In genomic region chr5:73503015-73503757, GRCm38 (mm10) we compare ENCODE assay signal across 10 mouse cellular contexts. TPM values are rescaled to one million over a fixed set of nuclear protein-coding genes. Genes with fewer than 3 reads are reported as not detected.
DNase-seq lines count a peak whose midpoint lies in the region; ATAC-seq and TF ChIP-seq lines count a peak whose summit lies in the region.
"Had no signal": no experiment of that assay in that cellular context is flagged by ENCODE, and none has a peak within 500 bp of the region (broad histone marks: within the 10 kb centered on the region; RNA-seq: fewer than 3 reads in every experiment).

No protein-coding gene starts in this region.

- in situ Hi-C loops in Patski (cut with MboI; ENCODE audit: low pct_unique_long_range_greater_than_20kb), result no loop called here

- ATAC-seq in kidney, embryonic 16.5 days (ENCODE audit: low FRiP score, low TSS enrichment), result no peak
- peak; percentile 86 for ATAC-seq in Patski
- peak; percentile 60 for ATAC-seq in liver, embryonic 12.5 days
- no peak for ATAC-seq in neural tube, embryonic 15.5 days (ENCODE audit: low FRiP score)

- POLR2A ChIA-PET in Patski (lab: Charles Lee), result interaction anchor here (0.9 kb wide), 1 partner anchor 18 kb away, joined by 3 read pairs; no protein-coding TSS in a partner anchor

- TF ChIP-seq CTCF in Patski (IDR thresholded peaks at IDR 0.05), result peak; percentile 55

- no peak overlapping the region for H3K4me3 ChIP-seq in kidney, embryonic 16.5 days (ENCODE audit: low read length)
- no peak overlapping the region for H3K4me3 ChIP-seq in liver, embryonic 12.5 days
- H3K4me3 ChIP-seq in neural tube, embryonic 15.5 days (replicated peaks), result no peak overlapping the region

- no peaks in the 10 kb centered on the region for H3K36me3 ChIP-seq in kidney, embryonic 16.5 days (ENCODE audit: insufficient read depth, low read length)
- no peaks in the 10 kb centered on the region for H3K36me3 ChIP-seq in liver, embryonic 12.5 days
- no peaks in the 10 kb centered on the region for H3K36me3 ChIP-seq in neural tube, embryonic 15.5 days

- no peaks in the 10 kb centered on the region for H3K9me3 ChIP-seq in kidney, embryonic 16.5 days (ENCODE audit: low read length)
- no peaks in the 10 kb centered on the region for H3K9me3 ChIP-seq in liver, embryonic 12.5 days (replicated peaks)
- H3K9me3 ChIP-seq in neural tube, embryonic 15.5 days (replicated peaks), result no peaks in the 10 kb centered on the region

- H3K4me2 ChIP-seq in kidney, embryonic 16.5 days (replicated peaks; ENCODE audit: low read depth, low read length), result no peak overlapping the region
- no peak overlapping the region for H3K4me2 ChIP-seq in liver, embryonic 12.5 days
- H3K4me2 ChIP-seq in neural tube, embryonic 15.5 days, result no peak overlapping the region

- CTCF ChIA-PET in Patski (lab: Charles Lee), result interaction anchor here (0.6 to 3.2 kb wide), 2 partner anchors 8 to 9 kb away, joined by 3 to 14 read pairs; no protein-coding TSS in a partner anchor

- H3K27me3 ChIP-seq in kidney, embryonic 16.5 days (ENCODE audit: insufficient read depth, low read length), result no peaks in the 10 kb centered on the region
- no peaks in the 10 kb centered on the region for H3K27me3 ChIP-seq in Patski
- no peaks in the 10 kb centered on the region for H3K27me3 ChIP-seq in liver, embryonic 12.5 days (replicated peaks)
- no peaks in the 10 kb centered on the region for H3K27me3 ChIP-seq in neural tube, embryonic 15.5 days (replicated peaks)

- H3K4me1 ChIP-seq in kidney, embryonic 16.5 days (ENCODE audit: insufficient read depth, low read length), result 0 out of 2 replicates have a peak, but pooled peaks cover 8% of the 10 kb centered on the region
- H3K4me1 ChIP-seq in liver, embryonic 12.5 days, result peaks cover 19% of the 10 kb centered on the region
- peaks cover 13% of the 10 kb centered on the region; the same call in 1 of the 2 replicates for H3K4me1 ChIP-seq in neural tube, embryonic 15.5 days

- 77% methylated on average over 12 of the region's 12 CpGs for WGBS in kidney, embryonic 16.5 days
- WGBS in liver, embryonic 12.5 days (ENCODE audit: insufficient replicate concordance), result 64% methylated on average over 12 of the region's 12 CpGs
- WGBS in neural tube, embryonic 15.5 days, result 80% methylated on average over 12 of the region's 12 CpGs

- H3K9ac ChIP-seq in kidney, embryonic 16.5 days (replicated peaks; ENCODE audit: low read length), result no peak overlapping the region
- no peak overlapping the region for H3K9ac ChIP-seq in liver, embryonic 12.5 days
- H3K9ac ChIP-seq in neural tube, embryonic 15.5 days (replicated peaks), result no peak overlapping the region

- no peak overlapping the region for H3K27ac ChIP-seq in kidney, embryonic 16.5 days (ENCODE audit: low read length)
- no peak overlapping the region for H3K27ac ChIP-seq in liver, embryonic 12.5 days
- no peak overlapping the region for H3K27ac ChIP-seq in neural tube, embryonic 15.5 days (replicated peaks)

- DNase-seq in embryo, embryonic 10 days (ENCODE audit: low spot score), result peak; percentile 32
- no peak for DNase-seq in embryo, embryonic 11 days
- DNase-seq in kidney, adult 18-20 months, result peak; percentile 26
- DNase-seq in Patski (ENCODE audit: low read depth, low spot score), result no peak
- no peak for DNase-seq in adrenal gland, postnatal 4 days (ENCODE audit: low spot score in 2 of 2)
- DNase-seq: lung, postnatal 36 days; right cerebral cortex, adult 18-20 months had no signal

RNA-seq across cellular contexts. Expression of gene Dcun1d4, which starts 22.4 kb away (rescaled TPM):
- polyA plus RNA-seq in kidney, embryonic 16.5 days (2015; fragmentation: Nextera tagmentation; extraction: Ambion mirVana), result 24.0 and 24.1 TPM in 2 replicates
- polyA plus RNA-seq in Patski (2021), result 40.2 TPM
- 5.5 and 6.4 TPM in 2 replicates for polyA plus RNA-seq in liver, embryonic 12.5 days (2016; fragmentation: Nextera tagmentation; extraction: Ambion mirVana)
- polyA plus RNA-seq in neural tube, embryonic 15.5 days (2015; fragmentation: Nextera tagmentation; extraction: Ambion mirVana), result 43.6 and 50.1 TPM in 2 replicates
- 10 to 100 TPM; 38.0 to 38.1 TPM for total RNA-seq in adrenal gland, postnatal 4 days (2021)

Comparison
In these comparisons a context has a peak if more than half of its experiments do, and no peak if none do; other contexts are left out.
1. DNase-seq: peak in embryo, embryonic 10 days (single experiment) and kidney, adult 18-20 months (single experiment); none in embryo, embryonic 11 days (single experiment), Patski (single experiment) and adrenal gland, postnatal 4 days (0 of 2).
2. ATAC-seq: peak in Patski (single experiment) and liver, embryonic 12.5 days (single experiment); none in kidney, embryonic 16.5 days (single experiment) and neural tube, embryonic 15.5 days (single experiment).